Mouse (Mus musculus) spleen, adult 2 months (tissue): Measurements from ENCODE around the gene Usp5. TPM values are rescaled to one million over a fixed set of nuclear protein-coding genes. Genes with fewer than 3 reads are reported as not detected.

ENCODE experiments used
- DNase-seq, 2 experiments: peaks; one replicate each; pipeline versions ENCODE4 v3.0.0 to v3.0.0-alpha.2; 2012 to 2021; ENCODE audit warnings: low spot score in 2 of 2, low read depth in 1 of 2
- H3K27ac ChIP-seq: fragments of 200-500 bp; 2 replicates; pipeline ENCODE4 v1.5.1; 2012; ENCODE audit warnings: low read length, inconsistent platforms; ENCODE audit not compliant: insufficient read depth
- H3K27me3 ChIP-seq: fragments of 200-500 bp; 2 replicates; pipeline ENCODE4 v1.6.1; 2012; ENCODE audit warnings: mild to moderate bottlenecking, moderate library complexity, low read length, inconsistent platforms; ENCODE audit not compliant: control insufficient read depth, insufficient read depth
- H3K36me3 ChIP-seq: fragments of 200-500 bp; 2 replicates; pipeline ENCODE4 v1.6.1; 2012; ENCODE audit warnings: mild to moderate bottlenecking, low read length, inconsistent platforms; ENCODE audit not compliant: control insufficient read depth, insufficient read depth
- H3K4me1 ChIP-seq: fragments of 200-500 bp; 2 replicates; pipeline ENCODE4 v1.6.1; 2011; ENCODE audit warnings: inconsistent platforms; ENCODE audit not compliant: control insufficient read depth, insufficient read depth, insufficient read length
- H3K4me3 ChIP-seq: fragments of 200-500 bp; 2 replicates; pipeline ENCODE4 v1.5.1; 2011; ENCODE audit warnings: mild to moderate bottlenecking, inconsistent platforms; ENCODE audit not compliant: insufficient read depth, insufficient read length; ENCODE audit errors: extremely low read depth
- CTCF ChIP-seq: fragments of 200-500 bp; IDR thresholded peaks from 2 replicates; pipeline ENCODE4 v1.5.1; 2011; ENCODE audit warnings: mild to moderate bottlenecking, inconsistent platforms; ENCODE audit not compliant: insufficient read depth, insufficient read length, insufficient replicate concordance; ENCODE audit errors: extremely low read depth
- POLR2A ChIP-seq: fragments of 200-500 bp; IDR thresholded peaks from 2 replicates; pipeline ENCODE4 v1.6.1; 2011; ENCODE audit warnings: low read depth, low read length, inconsistent platforms
- WGBS: fragments of 180-500 bp; shearing (Covaris S2); methylation state at CpG from one replicate; pipeline ENCODE4 v1.1.7; 2018; 5-methylcytosine and 5-hydroxymethylcytosine counted together
- polyA plus RNA-seq: library from polyadenylated mRNA; depleted of rRNA; stranded (reverse); fragments of >200 nt; gene quantifications from 2 replicates; pipeline ENCODE4 v1.2.3, GENCODE M21; 2012

Usp5 gene
- polyA plus RNA-seq, 1 experiment = 53.8 TPM

DNA sequence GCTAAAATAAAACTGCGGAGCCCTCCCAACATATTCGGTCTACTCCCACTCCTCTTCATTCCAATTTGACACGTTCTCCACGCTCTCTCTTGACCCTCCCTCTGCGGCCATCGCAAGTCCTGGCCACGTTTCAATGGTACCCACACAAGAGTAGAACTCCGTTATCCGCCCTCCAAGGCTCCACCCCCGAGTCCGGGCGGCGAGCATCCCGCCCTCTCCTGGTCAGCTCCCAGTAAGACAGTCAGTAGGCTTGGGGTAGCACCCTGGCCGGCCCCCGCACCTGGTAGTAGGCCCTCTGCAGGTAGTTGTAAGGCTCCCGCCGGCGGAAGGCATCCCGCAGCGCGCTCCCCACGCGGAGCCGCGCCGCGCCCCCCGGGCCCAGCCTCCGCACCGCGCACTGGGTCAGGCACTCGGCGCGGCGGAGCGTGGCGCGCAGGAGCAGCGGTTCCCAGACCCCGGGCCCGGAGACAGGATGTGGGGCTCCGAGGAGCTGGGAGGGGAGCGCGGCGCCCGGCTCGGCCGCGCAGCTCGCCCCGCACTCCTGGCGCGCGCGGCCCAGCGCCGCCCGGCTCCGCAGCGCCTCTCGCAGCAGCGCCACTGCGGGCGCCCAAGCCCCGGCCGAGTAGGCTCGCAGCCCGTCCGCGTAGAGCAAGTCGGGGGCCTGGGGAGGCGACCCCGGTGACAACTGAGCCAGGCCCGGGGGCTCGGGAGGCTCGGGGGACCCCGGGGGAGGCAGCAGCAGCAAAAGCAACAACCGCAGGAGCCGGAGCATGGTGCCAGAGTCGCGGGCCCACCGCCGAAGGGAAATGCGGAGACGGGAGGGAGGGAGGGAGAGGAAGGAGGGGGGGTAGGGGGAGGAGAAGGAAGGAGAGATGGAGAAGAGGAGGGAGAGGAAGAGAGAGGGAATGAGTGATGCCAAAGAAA, 27.9 kb upstream of the Usp5 start, which contains the start of gene P3h3:
Gene P3h3, minus strand, starts transcription at position 837 of the 924 bp plus-strand sequence.
- no peaks in the 10 kb centered on the region for H3K36me3 ChIP-seq
- DNase-seq = peak; percentile 19 to 64
- 2% methylated on average over 73 of the region's 86 CpGs for WGBS
- TF ChIP-seq POLR2A (no peak), CTCF (peak; percentile 55; the same call in 1 of the 2 replicates)
- peak within 1 kb of the TSS; percentile 55; the same call in 1 of the 2 replicates for H3K4me3 ChIP-seq
- peaks cover 4% of the 10 kb centered on the region for H3K4me1 ChIP-seq
- H3K27me3 ChIP-seq = peaks cover 12% of the 10 kb centered on the region
- H3K27ac ChIP-seq = no peak within 1 kb of the TSS

DNA sequence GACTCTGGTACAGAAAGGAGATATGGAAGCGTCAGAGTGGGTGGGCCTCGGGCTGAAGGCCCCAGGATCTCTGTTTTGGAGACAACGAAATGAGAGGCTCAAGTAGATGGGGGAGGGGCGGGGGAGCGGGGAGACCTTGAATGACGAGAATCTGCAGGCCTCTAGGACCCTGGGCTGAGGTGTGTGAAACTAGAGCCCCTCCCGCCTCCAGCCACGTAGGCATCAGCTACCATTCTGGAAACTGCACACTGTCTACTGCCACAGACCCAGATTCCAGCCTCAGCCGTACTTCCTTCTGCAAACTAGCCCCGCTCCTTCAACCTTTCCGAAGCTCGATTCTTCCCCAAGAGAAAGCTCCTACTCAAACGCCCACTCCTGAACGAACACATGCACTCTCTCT, 27.0 kb upstream of the Usp5 start:
- Histone ChIP-seq H3K4me1 (peaks cover 4% of the 10 kb centered on the region), H3K27me3 (peaks cover 12% of the 10 kb centered on the region), H3K27ac (no peak overlapping the region), H3K36me3 (no peaks in the 10 kb centered on the region), H3K4me3 (no peak overlapping the region)
- 33% methylated on average over 14 of the region's 14 CpGs for WGBS
- DNase-seq = no peak
- TF ChIP-seq CTCF (no peak), POLR2A (no peak)

DNA sequence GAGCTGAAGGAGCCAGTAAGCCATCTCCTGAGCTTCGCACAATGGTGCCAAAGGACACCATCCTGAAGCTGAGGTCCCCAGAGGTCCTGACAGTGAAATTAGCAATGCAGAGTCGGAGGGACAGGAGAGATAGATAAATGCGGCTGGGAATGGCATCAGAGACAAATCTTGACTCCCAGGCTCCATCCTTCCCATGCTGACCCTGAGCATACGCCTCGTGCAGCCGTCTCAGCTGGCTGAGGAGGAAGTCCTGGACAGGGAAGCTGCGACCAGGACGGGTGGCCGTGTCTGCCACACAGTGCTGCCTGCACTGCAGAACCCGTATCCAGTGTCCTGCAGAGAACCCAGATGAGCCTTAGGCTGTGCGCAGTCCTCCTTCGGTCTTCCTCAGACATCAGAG, 25.4 kb upstream of the Usp5 start:
- DNase-seq = no peak
- Histone ChIP-seq H3K4me1 (peaks cover 4% of the 10 kb centered on the region), H3K36me3 (no peaks in the 10 kb centered on the region), H3K4me3 (no peak overlapping the region), H3K27ac (no peak overlapping the region), H3K27me3 (peaks cover 12% of the 10 kb centered on the region)
- TF ChIP-seq POLR2A = no peak
- TF ChIP-seq CTCF = no peak
- WGBS = 74% methylated on average over 12 of the region's 12 CpGs

DNA sequence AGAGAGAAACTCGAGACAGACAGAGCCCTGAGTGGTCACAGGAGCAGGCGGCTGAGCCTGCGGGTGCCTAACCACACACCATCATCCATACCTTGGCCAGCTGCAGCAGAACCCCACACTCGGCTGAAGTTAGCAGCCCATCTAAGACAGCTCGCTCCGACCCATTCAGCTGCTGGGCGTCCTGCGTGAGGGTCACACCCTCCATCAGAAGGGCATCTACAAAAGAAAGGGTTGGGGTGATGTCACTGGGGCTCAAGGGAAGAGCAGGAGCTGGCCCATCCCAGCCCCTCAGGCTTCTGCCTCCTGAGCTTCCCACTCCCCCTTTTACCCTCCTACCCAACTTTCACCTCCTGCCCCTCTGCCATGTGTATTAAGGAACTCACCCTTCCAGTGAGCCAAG, 21.3 kb upstream of the Usp5 start:
- H3K4me3 ChIP-seq = no peak overlapping the region
- TF ChIP-seq CTCF = no peak
- TF ChIP-seq POLR2A = no peak
- H3K27ac ChIP-seq = no peak overlapping the region
- H3K27me3 ChIP-seq = no peaks in the 10 kb centered on the region
- no peaks in the 10 kb centered on the region for H3K4me1 ChIP-seq
- H3K36me3 ChIP-seq = no peaks in the 10 kb centered on the region
- 69% methylated on average over 8 of the region's 8 CpGs for WGBS
- DNase-seq = no peak

DNA sequence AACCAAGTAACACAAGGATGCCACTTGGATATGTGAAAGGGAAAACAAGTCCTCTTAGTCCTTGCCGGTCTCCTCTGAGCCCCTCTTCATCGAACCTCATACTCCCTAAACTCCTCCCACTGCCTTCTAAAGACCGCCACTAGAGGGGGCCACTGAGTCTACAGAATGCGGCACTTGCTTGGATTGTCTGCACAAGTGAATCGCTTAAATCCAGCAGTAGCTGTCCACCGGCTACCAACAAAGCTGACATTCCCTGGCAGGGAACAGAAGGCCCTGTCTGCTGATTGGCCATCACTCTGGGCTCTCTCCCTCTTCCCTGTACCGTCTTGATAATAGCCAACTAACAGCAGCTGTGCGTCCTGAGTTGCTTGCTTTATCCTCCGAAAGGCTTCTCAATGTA, 18.0 kb upstream of the Usp5 start:
- 23% methylated on average over 9 of the region's 9 CpGs for WGBS
- no peak overlapping the region for H3K4me3 ChIP-seq
- no peaks in the 10 kb centered on the region for H3K4me1 ChIP-seq
- TF ChIP-seq CTCF = peak; percentile 88; the same call in 1 of the 2 replicates
- TF ChIP-seq POLR2A = no peak
- H3K27ac ChIP-seq = no peak overlapping the region
- H3K36me3 ChIP-seq = no peaks in the 10 kb centered on the region
- DNase-seq = peak; percentile 74 to 84
- H3K27me3 ChIP-seq = no peaks in the 10 kb centered on the region

DNA sequence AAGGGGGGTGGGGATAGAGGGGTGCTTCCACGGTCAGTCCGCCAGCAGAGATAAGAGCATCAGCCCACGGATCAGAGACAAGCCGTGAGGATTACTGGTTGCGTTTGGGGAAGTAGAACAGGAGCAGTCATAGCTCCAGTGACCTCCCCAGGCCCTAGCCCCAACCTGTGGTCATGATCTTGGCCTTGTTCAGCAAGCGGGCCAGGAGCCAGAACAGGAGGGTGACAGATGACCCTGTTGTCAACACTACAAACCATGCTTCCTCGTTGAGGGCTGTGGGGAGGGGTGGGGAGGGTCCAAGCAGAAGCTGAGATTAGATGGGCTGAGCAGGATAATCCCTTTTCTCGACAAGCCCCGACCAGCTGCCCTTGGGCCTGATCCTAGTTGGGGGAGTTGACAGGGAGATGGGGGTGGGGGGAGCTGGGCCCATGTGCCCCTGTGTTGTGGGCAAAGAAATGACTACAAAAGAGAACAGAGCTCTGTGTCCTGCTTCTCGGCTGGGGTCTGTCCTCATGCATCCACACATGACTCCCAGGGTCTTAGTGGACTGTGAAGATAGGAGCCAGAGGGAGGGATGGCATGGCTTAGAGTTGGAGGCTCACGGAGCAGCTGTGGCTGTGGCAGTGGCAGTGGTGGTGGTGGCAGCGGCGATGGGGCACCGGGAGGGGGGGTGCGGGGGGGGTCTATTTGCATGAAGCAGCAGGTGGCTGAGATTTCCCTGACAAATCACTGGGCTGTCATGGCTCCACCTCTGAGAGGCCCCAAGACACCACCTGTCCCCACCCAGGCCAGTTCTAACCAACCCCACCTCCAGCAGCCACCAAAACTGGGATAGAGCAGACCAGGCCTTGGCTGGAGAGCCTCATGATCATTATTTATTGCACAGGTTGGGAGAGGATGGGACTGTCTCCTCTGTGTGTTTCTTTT, 11.2 kb upstream of the Usp5 start, which contains the start of gene Gnb3:
Gene Gnb3, minus strand, starts transcription at position 35 of the 927 bp plus-strand sequence.
- Histone ChIP-seq H3K4me3 (no peak within 1 kb of the TSS), H3K36me3 (no peaks in the 10 kb centered on the region), H3K27me3 (no peaks in the 10 kb centered on the region), H3K27ac (no peak within 1 kb of the TSS), H3K4me1 (no peaks in the 10 kb centered on the region; the same call in 1 of the 2 replicates)
- peak in 1 of 2 experiments; percentile 17 for DNase-seq
- 48% methylated on average over 15 of the region's 15 CpGs for WGBS
- TF ChIP-seq POLR2A (no peak), CTCF (no peak)
